Mouse (Mus musculus) cortical plate, adult 2 months (tissue): ENCODE measurements around the gene Med25. TPM values are rescaled to one million over a fixed set of nuclear protein-coding genes. Genes with fewer than 3 reads are reported as not detected.

Experiments
- H3K27ac ChIP-seq: fragments of 200-500 bp; 2 replicates; pipeline ENCODE4 v1.5.1; 2012; ENCODE audit warnings: low read length, control low read depth, inconsistent platforms; ENCODE audit not compliant: insufficient read depth
- H3K4me1 ChIP-seq: fragments of 200-500 bp; 2 replicates; pipeline ENCODE4 v1.6.1; 2011; ENCODE audit warnings: low read length; ENCODE audit not compliant: control insufficient read depth, insufficient read depth
- H3K4me3 ChIP-seq: fragments of 200-500 bp; 2 replicates; pipeline ENCODE4 v1.5.1; 2011; ENCODE audit warnings: mild to moderate bottlenecking, low read length, control low read depth; ENCODE audit not compliant: insufficient read depth
- CTCF ChIP-seq: fragments of 200-500 bp; IDR thresholded peaks from 2 replicates; pipeline ENCODE4 v1.5.1; 2011; ENCODE audit warnings: mild to moderate bottlenecking, control low read depth, low read length; ENCODE audit not compliant: insufficient read depth; ENCODE audit errors: extremely low read depth
- POLR2A ChIP-seq: fragments of 200-500 bp; IDR thresholded peaks from 2 replicates; pipeline ENCODE4 v1.6.1; 2011; ENCODE audit warnings: mild to moderate bottlenecking, low read length, control low read depth; ENCODE audit not compliant: insufficient read depth; ENCODE audit errors: extremely low read depth
- polyA plus RNA-seq: library from polyadenylated mRNA; depleted of rRNA; stranded (reverse); fragments of >200 nt; gene quantifications from 2 replicates; pipeline ENCODE4 v1.2.3, GENCODE M21; 2012

Gene Med25
- polyA plus RNA-seq, 1 experiment: 121 TPM

DNA sequence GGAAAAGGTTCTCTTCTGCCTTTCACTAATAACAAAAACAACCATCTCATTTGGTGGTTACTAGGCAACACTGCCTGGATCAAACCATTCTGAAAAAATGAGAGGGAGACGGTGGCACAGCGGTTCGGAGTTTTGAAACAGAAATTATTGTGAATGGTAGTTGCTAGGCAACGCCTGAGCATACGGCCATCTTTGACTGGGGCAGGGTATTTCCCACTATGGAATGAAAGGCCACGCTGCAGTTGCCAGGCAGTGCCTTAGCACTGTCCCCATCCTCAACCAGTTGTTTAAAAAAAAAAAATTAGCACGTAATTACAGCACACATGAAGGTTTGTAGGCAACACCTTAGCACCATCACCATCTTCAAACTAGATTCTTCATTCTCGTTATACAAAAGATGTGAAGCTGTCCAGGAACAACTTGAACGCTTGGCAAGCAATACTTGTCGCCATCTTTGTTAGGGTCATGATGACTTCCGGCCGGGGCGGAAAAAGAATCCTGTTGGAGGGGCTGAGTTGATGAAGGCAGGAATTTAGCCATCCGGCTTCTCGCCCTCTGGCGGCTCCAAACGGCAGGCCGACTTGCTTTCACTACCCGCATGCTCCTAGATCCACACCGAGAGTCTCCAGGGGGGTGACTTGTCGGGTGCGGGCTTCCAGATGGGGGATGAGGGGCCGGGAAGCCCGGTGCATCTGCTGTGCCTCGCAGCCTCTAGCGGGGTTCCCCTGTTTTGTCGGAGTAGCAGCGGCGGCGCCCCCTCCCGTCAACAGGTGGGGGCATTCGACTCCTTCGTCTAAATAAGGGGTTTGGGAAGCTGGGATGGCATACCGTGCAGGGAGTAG, 3.3 kb upstream of the Med25 start, which contains the start of gene Fuz:
Gene Fuz, plus strand, starts transcription at position 487 of the 842 bp plus-strand sequence.
- peaks cover 4% of the 10 kb centered on the region for H3K4me1 ChIP-seq
- peak within 1 kb of the TSS; percentile 91 for H3K27ac ChIP-seq
- TF ChIP-seq POLR2A: peak; percentile 81; the same call in 1 of the 2 replicates
- TF ChIP-seq CTCF: peak; percentile 42
- peak within 1 kb of the TSS; percentile 50 for H3K4me3 ChIP-seq

DNA sequence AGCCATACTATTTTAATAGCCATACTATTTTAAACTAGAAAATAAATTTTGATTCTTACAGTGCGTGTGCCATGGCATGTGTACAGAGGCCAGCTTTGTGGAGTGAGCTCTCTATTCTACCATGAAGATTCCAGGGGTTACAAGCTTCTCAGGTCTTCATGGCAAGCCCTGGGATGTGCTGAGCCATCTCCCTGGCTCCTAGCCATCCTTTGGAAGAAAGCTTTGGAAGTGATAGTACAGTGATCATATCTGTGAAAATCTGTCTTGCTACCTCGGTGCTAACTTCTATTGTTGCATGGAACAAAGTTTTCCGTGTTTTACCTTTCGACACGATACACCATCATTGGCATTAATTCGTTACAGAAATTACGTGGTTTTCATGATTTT, 2.7 kb upstream of the Med25 start:
- Histone ChIP-seq H3K4me1 (peaks cover 7% of the 10 kb centered on the region), H3K4me3 (peak overlapping the region; percentile 50), H3K27ac (peak overlapping the region; percentile 91)
- no peak for TF ChIP-seq POLR2A
- no peak for TF ChIP-seq CTCF

GRCm38 (mm10) chr7:44894175-44894574, 1.7 kb upstream of the Med25 start:
- Histone ChIP-seq H3K4me1 (peaks cover 7% of the 10 kb centered on the region), H3K27ac (no peak overlapping the region), H3K4me3 (no peak overlapping the region)
- TF ChIP-seq POLR2A (no peak), CTCF (no peak)

DNA sequence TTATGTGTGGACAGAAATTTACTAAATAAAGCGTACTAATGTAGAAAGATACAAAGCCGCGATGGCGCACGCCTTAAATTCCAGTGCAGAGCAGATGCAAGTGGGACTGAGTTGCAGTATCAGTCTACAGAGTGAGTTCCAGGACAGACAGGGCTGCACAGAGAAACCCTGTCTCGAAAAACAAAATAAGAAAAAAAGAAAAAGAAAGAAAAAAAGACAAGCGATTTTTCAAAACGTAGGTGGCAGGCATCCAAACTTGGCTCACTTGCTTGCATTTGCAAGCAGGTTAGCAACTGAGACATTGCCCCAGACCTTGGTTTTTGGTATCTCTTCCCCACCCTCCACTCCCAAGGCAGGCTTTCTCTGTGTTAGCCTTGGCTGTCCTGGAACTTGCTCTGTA, 685 bp upstream of the Med25 start:
- H3K27ac ChIP-seq: peak overlapping the region; percentile 1; the same call in 1 of the 2 replicates
- peaks cover 12% of the 10 kb centered on the region for H3K4me1 ChIP-seq
- TF ChIP-seq POLR2A: no peak
- TF ChIP-seq CTCF: no peak
- H3K4me3 ChIP-seq: no peak overlapping the region

DNA sequence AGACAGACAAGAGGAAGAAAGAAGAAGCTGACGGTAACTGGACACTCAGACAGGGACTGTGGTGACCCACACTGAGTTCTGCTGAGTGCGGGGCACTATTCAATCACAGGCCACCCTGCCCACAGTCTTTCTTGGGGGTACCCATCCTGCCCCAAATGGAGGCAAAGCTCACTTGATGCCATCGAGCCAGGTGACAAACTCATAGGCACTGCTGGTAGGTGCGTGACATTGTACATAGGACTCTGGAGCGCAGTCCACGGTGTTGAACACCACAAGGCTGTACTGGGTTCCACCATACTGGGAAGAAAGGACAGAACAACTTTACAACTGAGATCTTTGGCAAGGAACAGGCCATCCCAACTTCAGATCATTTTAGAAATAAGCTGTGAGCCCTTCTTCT, 901 bp downstream of the Med25 start:
- Histone ChIP-seq H3K27ac (no peak overlapping the region), H3K4me3 (peak overlapping the region; percentile 97), H3K4me1 (peaks cover 13% of the 10 kb centered on the region)
- TF ChIP-seq CTCF (no peak), POLR2A (no peak)

GRCm38 (mm10) chr7:44890737-44891136, 1.8 kb downstream of the Med25 start:
- Histone ChIP-seq H3K4me1 (peaks cover 16% of the 10 kb centered on the region), H3K27ac (no peak overlapping the region), H3K4me3 (peak overlapping the region; percentile 97; the same call in 1 of the 2 replicates)
- TF ChIP-seq POLR2A (no peak), CTCF (no peak)

DNA sequence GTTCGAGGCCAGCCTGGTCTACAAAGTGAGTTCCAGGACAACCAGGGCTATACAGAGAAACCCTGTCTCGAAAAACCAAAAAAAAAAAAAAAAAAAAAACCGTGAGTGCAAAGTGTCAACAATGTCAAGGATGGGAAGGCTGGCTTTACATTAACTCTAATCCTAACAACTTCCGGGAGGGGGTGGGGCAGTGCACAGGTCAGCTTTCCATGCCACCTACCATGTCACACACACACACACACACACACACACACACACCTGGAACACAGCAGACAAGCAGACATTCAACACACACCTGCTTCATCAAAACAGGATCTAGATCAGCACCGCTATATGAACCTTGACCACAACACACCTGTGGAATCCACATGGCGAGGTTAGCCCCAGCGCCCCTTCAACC, 2.3 kb downstream of the Med25 start:
- TF ChIP-seq CTCF (no peak), POLR2A (no peak)
- peaks cover 16% of the 10 kb centered on the region for H3K4me1 ChIP-seq
- no peak overlapping the region for H3K4me3 ChIP-seq
- H3K27ac ChIP-seq: no peak overlapping the region

DNA sequence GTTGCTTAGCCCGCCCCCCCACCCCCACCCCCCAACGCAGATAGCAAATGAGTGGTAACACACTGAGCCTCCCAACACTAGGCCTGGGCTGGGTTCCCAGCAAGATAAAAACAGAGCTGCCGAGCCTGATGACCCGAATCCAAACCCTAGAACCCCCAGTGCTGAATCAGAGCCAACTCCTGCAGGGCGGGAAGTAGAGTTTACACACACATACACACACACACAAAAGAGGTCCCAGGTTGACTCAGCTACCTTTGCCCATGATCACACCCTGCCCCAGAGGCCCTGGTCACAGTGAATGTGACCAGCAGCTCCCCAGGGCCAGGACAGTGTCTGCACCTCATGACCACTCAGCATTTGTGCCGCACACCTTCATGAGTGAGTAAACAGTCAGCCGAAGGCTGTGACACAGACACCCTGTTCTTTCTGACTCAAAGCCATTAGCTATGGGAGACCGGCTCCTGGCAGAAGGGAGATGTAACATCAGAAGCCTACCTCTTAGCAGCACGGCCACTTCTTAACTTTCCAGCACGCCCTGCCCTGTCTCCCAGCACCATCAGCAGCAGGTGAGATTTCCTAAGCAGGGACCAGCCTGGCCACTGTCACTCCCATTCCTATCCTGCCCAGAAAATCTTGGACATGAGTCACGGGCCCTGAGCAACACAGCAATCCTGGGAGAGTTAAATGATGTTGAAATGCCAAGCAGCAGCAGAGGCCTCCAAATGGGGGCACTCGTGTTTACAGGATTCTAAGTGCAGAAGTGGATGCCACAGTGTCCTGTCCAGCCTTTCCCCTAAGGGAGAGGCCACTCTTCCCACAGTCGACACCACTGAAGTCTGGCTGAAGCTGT, 4.0 kb downstream of the Med25 start:
- Histone ChIP-seq H3K4me3 (no peak overlapping the region), H3K4me1 (peaks cover 14% of the 10 kb centered on the region), H3K27ac (no peak overlapping the region)
- TF ChIP-seq POLR2A (no peak), CTCF (no peak)

DNA sequence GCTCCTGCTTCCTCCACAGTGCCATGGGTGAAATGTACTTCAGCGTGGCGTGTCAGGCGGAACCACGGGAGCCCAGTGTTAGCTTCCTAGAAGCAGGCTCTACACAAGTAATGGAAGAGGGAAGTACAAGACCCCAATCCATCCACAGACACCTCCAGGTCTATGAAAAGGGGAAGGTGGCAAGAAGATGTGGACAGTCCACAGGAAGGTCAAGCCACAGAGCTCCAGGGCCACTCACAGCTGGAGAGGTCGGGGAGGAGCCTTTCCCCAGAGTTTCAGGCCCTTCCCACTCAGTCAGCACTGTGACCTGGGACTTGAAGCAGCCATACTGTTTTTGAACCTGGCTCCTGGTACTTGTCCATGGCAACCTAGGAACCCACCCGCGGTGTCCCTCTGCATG, 5.5 kb downstream of the Med25 start:
- Histone ChIP-seq H3K27ac (no peak overlapping the region), H3K4me3 (no peak overlapping the region), H3K4me1 (peaks cover 14% of the 10 kb centered on the region)
- no peak for TF ChIP-seq CTCF
- no peak for TF ChIP-seq POLR2A
